Mouse (Mus musculus) bone marrow macrophage, adult 2 months (primary cell): Measurements from ENCODE around the gene Cavin1. TPM values are rescaled to one million over a fixed set of nuclear protein-coding genes. Genes with fewer than 3 reads are reported as not detected.

ENCODE experiments used
- H3K27ac ChIP-seq: 2 replicates; pipeline ENCODE4 v1.5.1; 2012; ENCODE audit warnings: low read depth, low read length; ENCODE audit not compliant: insufficient read depth
- H3K4me1 ChIP-seq: 2 replicates; pipeline ENCODE4 v1.6.1; 2012; ENCODE audit warnings: low read length; ENCODE audit not compliant: control insufficient read depth, insufficient read depth
- H3K4me3 ChIP-seq: 2 replicates; pipeline ENCODE4 v1.5.1; 2012; ENCODE audit warnings: mild to moderate bottlenecking, low read length, moderate library complexity; ENCODE audit not compliant: insufficient read depth
- CTCF ChIP-seq: IDR thresholded peaks from 2 replicates; pipeline ENCODE4 v1.5.1; 2012; ENCODE audit warnings: low read depth, mild to moderate bottlenecking, low read length, moderate library complexity
- POLR2A ChIP-seq: IDR thresholded peaks from 2 replicates; pipeline ENCODE4 v1.6.1; 2012; ENCODE audit warnings: mild to moderate bottlenecking, low read depth, low read length, borderline replicate concordance
- polyA plus RNA-seq: library from polyadenylated mRNA; stranded (reverse); fragments of >200 nt; gene quantifications from 2 replicates; pipeline ENCODE4 v1.2.4, GENCODE M21; 2012; ENCODE audit not compliant: missing spikeins, insufficient read depth, insufficient read length

Cavin1 gene
- polyA plus RNA-seq, 1 experiment: 3.8 TPM

GRCm38 (mm10) chr11:100981236-100981635 lies 10.5 kb upstream of the Cavin1 start:
- Histone ChIP-seq H3K27ac (no peak overlapping the region), H3K4me3 (no peak overlapping the region), H3K4me1 (peaks cover 5% of the 10 kb centered on the region)
- TF ChIP-seq CTCF: no peak
- no peak for TF ChIP-seq POLR2A

DNA sequence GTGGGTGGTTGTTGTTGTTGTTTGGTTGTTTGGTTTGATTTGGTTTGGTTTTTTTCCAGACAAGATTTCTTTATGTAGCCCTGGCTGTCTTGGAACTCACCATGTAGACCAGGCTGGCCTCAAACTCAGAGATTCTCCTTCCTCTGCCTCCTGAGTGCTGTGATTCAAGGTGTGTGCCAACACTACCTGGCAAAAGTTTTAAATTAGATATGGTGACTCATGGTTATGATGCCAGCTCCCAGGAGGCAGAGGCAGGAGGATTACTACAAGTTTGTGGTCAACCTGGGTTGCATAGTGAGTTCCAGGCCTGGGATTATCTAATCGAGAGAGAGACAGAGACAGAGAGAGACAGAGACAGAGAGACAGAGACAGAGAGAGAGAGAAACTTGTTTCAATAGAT lies 9.8 kb upstream of the Cavin1 start:
- peaks cover 5% of the 10 kb centered on the region for H3K4me1 ChIP-seq
- H3K27ac ChIP-seq: no peak overlapping the region

GRCm38 (mm10) chr11:100979887-100980286 lies 9.2 kb upstream of the Cavin1 start:
- TF ChIP-seq POLR2A (no peak), CTCF (no peak)
- H3K4me1 ChIP-seq: peaks cover 5% of the 10 kb centered on the region
- no peak overlapping the region for H3K27ac ChIP-seq
- no peak overlapping the region for H3K4me3 ChIP-seq

More for the DNA sequence above, 9.8 kb upstream of the Cavin1 start:
- H3K4me3 ChIP-seq: no peak overlapping the region
- no peak for TF ChIP-seq POLR2A
- no peak for TF ChIP-seq CTCF

- Histone ChIP-seq H3K4me1 (peaks cover 5% of the 10 kb centered on the region), H3K27ac (no peak overlapping the region), H3K4me3 (no peak overlapping the region)
- TF ChIP-seq CTCF (no peak), POLR2A (no peak)
These were observed 4.6 kb upstream of the Cavin1 start for GRCm38 (mm10) chr11:100975241-100975640.

DNA sequence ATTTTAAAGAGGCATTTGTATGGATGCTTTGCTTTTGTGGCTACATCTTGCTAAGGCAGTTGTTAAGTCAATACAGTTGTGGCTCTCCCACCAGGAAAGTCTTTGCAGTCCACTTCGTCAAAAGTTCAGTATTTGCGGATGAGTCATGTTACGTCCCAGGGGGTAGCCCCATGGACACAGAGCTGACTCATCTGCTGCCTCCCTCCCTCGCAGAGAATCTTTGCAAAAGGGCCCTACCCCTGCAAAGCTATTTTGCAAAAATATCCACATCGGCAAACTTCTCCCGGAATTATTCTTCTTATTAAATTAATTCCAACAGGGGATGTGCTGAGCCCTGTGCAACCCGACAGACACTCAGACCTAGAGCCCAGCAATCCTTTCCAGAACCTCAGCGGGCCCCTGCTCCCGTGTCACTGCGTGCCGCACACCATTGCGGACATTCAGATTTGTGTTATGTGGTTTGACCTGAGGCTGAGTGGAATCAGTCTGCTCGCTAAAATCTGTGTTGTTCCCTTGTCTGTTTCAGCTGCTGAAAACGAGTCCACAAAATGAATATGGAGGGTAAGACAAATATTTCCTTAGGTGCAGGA lies 3.8 kb upstream of the Cavin1 start:
- Histone ChIP-seq H3K4me1 (peaks cover 5% of the 10 kb centered on the region), H3K4me3 (no peak overlapping the region), H3K27ac (no peak overlapping the region)
- no peak for TF ChIP-seq CTCF
- no peak for TF ChIP-seq POLR2A

DNA sequence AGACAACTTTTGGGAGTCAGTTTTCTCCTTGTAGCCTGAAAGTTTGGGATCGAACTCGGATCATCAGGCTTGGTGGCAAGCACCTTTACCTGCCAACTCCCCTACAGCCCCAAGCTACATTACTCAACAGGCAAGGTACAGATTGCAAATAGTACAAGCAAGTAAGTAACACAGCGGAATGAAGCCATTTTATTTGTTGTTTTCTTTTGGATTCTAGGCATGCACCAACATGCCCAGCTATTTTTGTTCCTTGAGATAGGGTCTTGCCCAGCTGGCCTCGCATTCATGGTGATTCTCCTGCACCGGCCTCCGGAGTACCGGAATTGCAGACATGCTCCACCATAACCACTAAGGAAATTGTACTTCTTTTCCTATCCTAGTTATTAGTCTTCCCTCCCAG lies 2.6 kb upstream of the Cavin1 start:
- Histone ChIP-seq H3K27ac (no peak overlapping the region), H3K4me3 (no peak overlapping the region), H3K4me1 (peaks cover 5% of the 10 kb centered on the region)
- TF ChIP-seq POLR2A (no peak), CTCF (no peak)

- H3K4me3 ChIP-seq: no peak overlapping the region
- H3K27ac ChIP-seq: no peak overlapping the region
- TF ChIP-seq CTCF: no peak
- TF ChIP-seq POLR2A: no peak
- peaks cover 5% of the 10 kb centered on the region for H3K4me1 ChIP-seq
These were observed 768 bp upstream of the Cavin1 start for GRCm38 (mm10) chr11:100971455-100971854.

- TF ChIP-seq POLR2A: no peak
- TF ChIP-seq CTCF: no peak
- H3K4me3 ChIP-seq: peak overlapping the region; percentile 64
- H3K27ac ChIP-seq: no peak overlapping the region
- H3K4me1 ChIP-seq: peaks cover 5% of the 10 kb centered on the region
These were observed 737 bp downstream of the Cavin1 start for GRCm38 (mm10) chr11:100969744-100970556.

- Histone ChIP-seq H3K27ac (no peak overlapping the region), H3K4me3 (peak overlapping the region; percentile 64), H3K4me1 (peaks cover under 1% of the 10 kb centered on the region)
- TF ChIP-seq CTCF: no peak
- no peak for TF ChIP-seq POLR2A
These were observed 1.4 kb downstream of the Cavin1 start for GRCm38 (mm10) chr11:100969189-100969743.

DNA sequence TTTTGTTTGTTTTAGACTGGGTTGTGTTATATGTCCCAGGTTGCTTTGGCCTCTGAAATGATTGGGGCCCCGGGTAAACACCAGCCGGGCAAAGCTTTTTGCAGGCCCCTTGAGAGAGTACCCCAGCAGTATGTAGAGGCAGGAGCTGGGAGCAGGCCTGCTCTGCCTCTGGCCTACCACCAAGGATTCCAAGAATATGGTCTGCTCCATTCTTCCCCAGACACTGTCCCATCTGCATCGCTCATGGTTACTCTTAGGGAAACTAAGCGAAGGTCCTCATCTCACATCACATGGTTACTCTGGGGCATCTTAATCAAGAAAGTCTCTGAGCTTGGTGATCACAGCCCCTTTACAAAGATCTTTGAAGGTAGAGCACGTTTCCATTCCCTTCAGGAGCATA lies 2.2 kb downstream of the Cavin1 start:
- no peak overlapping the region for H3K4me3 ChIP-seq
- no peak for TF ChIP-seq POLR2A
- TF ChIP-seq CTCF: no peak
- no peak overlapping the region for H3K27ac ChIP-seq
- no peaks in the 10 kb centered on the region for H3K4me1 ChIP-seq
